Mouse (Mus musculus): Measurements from ENCODE around the gene Ntn3.

Gene Ntn3

GRCm38 (mm10) chr17:24211631-24212440 lies 2.5 kb upstream of the Ntn3 start:
- DNase-seq (ENCODE audit: low read depth), result peak; percentile 73

- peak; percentile 15 for DNase-seq (ENCODE audit: low read depth)
Measured at GRCm38 (mm10) chr17:24210591-24210990, 1.3 kb upstream of the Ntn3 start.

- DNase-seq (ENCODE audit: low read depth), result peak; percentile 11
Measured at GRCm38 (mm10) chr17:24209916-24210240, 547 bp upstream of the Ntn3 start.

GRCm38 (mm10) chr17:24208641-24209042 lies 689 bp downstream of the Ntn3 start:
- DNase-seq (ENCODE audit: low read depth), result peak; percentile 16

- peak; percentile 12 for DNase-seq (ENCODE audit: low read depth)
Measured at GRCm38 (mm10) chr17:24207768-24208640, 1.3 kb downstream of the Ntn3 start.

GRCm38 (mm10) chr17:24206451-24207351 lies 2.6 kb downstream of the Ntn3 start:
- peak; percentile 68 for DNase-seq (ENCODE audit: low read depth)

- no peak for DNase-seq (ENCODE audit: low read depth)
Measured at GRCm38 (mm10) chr17:24205908-24206361, 3.4 kb downstream of the Ntn3 start.

GRCm38 (mm10) chr17:24205284-24205888 lies 3.9 kb downstream of the Ntn3 start, which contains the start of gene Tbc1d24:
TSS of gene Tbc1d24 (minus strand) at chr17:24205562.
- peak; percentile 89 for DNase-seq (ENCODE audit: low read depth)

GRCm38 (mm10) chr17:24204846-24205245 lies 4.5 kb downstream of the Ntn3 start:
- DNase-seq (ENCODE audit: low read depth), result no peak

- DNase-seq (ENCODE audit: low read depth), result no peak
Measured at GRCm38 (mm10) chr17:24203611-24204534, 5.5 kb downstream of the Ntn3 start.

GRCm38 (mm10) chr17:24203068-24203467 lies 6.3 kb downstream of the Ntn3 start:
- DNase-seq (ENCODE audit: low read depth), result no peak

GRCm38 (mm10) chr17:24201092-24201491 lies 8.2 kb downstream of the Ntn3 start:
- DNase-seq (ENCODE audit: low read depth), result no peak

- no peak for DNase-seq (ENCODE audit: low read depth)
Measured at GRCm38 (mm10) chr17:24199741-24200140, 9.6 kb downstream of the Ntn3 start.

- no peak for DNase-seq (ENCODE audit: low read depth)
Measured at GRCm38 (mm10) chr17:24199252-24199651, 10.1 kb downstream of the Ntn3 start.

GRCm38 (mm10) chr17:24197032-24197824 lies 12.1 kb downstream of the Ntn3 start:
- no peak for DNase-seq (ENCODE audit: low read depth)

- DNase-seq (ENCODE audit: low read depth), result no peak
Measured at GRCm38 (mm10) chr17:24195349-24195748, 14.0 kb downstream of the Ntn3 start.

- DNase-seq (ENCODE audit: low read depth), result no peak
Measured at GRCm38 (mm10) chr17:24193769-24194168, 15.6 kb downstream of the Ntn3 start.

GRCm38 (mm10) chr17:24193268-24193667 lies 16.1 kb downstream of the Ntn3 start:
- DNase-seq (ENCODE audit: low read depth), result no peak

GRCm38 (mm10) chr17:24192848-24193247 lies 16.5 kb downstream of the Ntn3 start:
- DNase-seq (ENCODE audit: low read depth), result no peak
